Mouse (Mus musculus): ENCODE measurements around the gene Nop56.

DNA sequence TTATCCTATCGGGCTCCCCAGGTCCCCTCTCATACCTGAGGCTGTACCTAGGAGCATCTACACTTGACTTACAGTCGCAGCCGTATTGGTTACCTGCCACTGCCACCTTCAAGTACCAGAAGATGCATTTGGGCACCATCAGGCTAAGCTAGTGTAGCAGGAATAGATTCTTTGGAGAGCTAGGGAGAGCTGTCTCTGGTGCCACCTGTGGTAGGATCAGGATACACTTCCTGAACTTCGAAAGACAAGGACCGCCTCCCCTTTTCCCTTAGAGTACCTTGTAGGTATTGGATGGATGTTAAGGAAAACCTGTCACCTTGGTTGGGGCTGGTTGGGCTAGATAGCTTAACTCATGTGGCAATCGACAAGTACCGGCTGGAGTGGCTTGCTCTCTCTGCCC lies 6.2 kb upstream of the Nop56 start:
- TF ChIP-seq MAX (IDR thresholded peaks at IDR 0.05; ENCODE audit: low read length) (no peak), GATA1 (IDR thresholded peaks at IDR 0.05; ENCODE audit: low read depth, low read length) (no peak), POLR2A (IDR thresholded peaks at IDR 0.05; ENCODE audit: control insufficient read depth in 1 of 2, insufficient read depth in 1 of 2, low read depth in 1 of 2, low read length in 2 of 2, poor library complexity in 1 of 2) (no peak), EP300 (IDR thresholded peaks at IDR 0.05; ENCODE audit: low read depth in 1 of 2, low read length in 2 of 2) (no peak), UBTF (IDR thresholded peaks at IDR 0.05; ENCODE audit: borderline replicate concordance, insufficient read depth, low read depth, low read length) (no peak), CHD1 (IDR thresholded peaks at IDR 0.05; ENCODE audit: low read depth, low read length) (no peak)
